8 mouse cellular contexts compared by ENCODE assay signal in genomic region chr17:50677978-50678712, GRCm38 (mm10).
DNase-seq lines count a peak whose midpoint lies in the region; ATAC-seq and TF ChIP-seq lines count a peak whose summit lies in the region.

No protein-coding gene starts in this region.

- no peak for ATAC-seq in midbrain, postnatal 0 days (ENCODE audit: low FRiP score)
- ATAC-seq in lung, postnatal 0 days: peak; percentile 76

- H3K36me3 ChIP-seq in midbrain, postnatal 0 days (ENCODE audit: insufficient read depth, low read length): no peaks in the 10 kb centered on the region
- no peaks in the 10 kb centered on the region for H3K36me3 ChIP-seq in midbrain, embryonic 10.5 days
- no peaks in the 10 kb centered on the region for H3K36me3 ChIP-seq in lung, postnatal 0 days (ENCODE audit: insufficient read depth, low read length)

- DNase-seq in midbrain, postnatal 0 days (ENCODE audit: low spot score): peak; percentile 58
- DNase-seq in midbrain, embryonic 10.5 days (ENCODE audit: low spot score): no peak
- DNase-seq in gastrocnemius, adult 2 months: peak; percentile 75
- peak; percentile 15 for DNase-seq in kidney, adult 18-20 months
- DNase-seq in lung, postnatal 0 days (ENCODE audit: low spot score): peak; percentile 80
- no peak for DNase-seq in left cerebral cortex, adult 11 months (ENCODE audit: low spot score)
- DNase-seq in right cerebral cortex, postnatal 25 days: no peak

- H3K27ac ChIP-seq in midbrain, postnatal 0 days (ENCODE audit: low read depth, low read length): no peak overlapping the region
- no peak overlapping the region for H3K27ac ChIP-seq in midbrain, embryonic 10.5 days (replicated peaks)
- H3K27ac ChIP-seq in brown adipose tissue, adult 24 weeks (replicated peaks; ENCODE audit: low read depth, low read length): peak overlapping the region; percentile 59
- peak overlapping the region; percentile 89 for H3K27ac ChIP-seq in gastrocnemius, adult 2 months
- H3K27ac ChIP-seq in lung, postnatal 0 days (ENCODE audit: low read length): peak overlapping the region; percentile 69

- intact Hi-C loops in gastrocnemius, adult 2 months (cut with DNase I): no loop called here

- no peak overlapping the region for H3K4me3 ChIP-seq in midbrain, postnatal 0 days (ENCODE audit: low read depth, low read length)
- H3K4me3 ChIP-seq in midbrain, embryonic 10.5 days: no peak overlapping the region
- no peak overlapping the region for H3K4me3 ChIP-seq in brown adipose tissue, adult 24 weeks (ENCODE audit: insufficient read depth, low read depth, low read length)
- H3K4me3 ChIP-seq in gastrocnemius, adult 2 months: peak overlapping the region; percentile 52
- H3K4me3 ChIP-seq in lung, postnatal 0 days (ENCODE audit: low read depth, low read length): no peak overlapping the region

- WGBS in midbrain, postnatal 0 days: 72% methylated on average over 10 of the region's 10 CpGs
- WGBS in midbrain, embryonic 10.5 days: 82% methylated on average over 10 of the region's 10 CpGs
- WGBS in lung, postnatal 0 days: 47% methylated on average over 10 of the region's 10 CpGs

- no peak overlapping the region for H3K9ac ChIP-seq in midbrain, postnatal 0 days (replicated peaks; ENCODE audit: low read length, poor library complexity, severe bottlenecking)
- H3K9ac ChIP-seq in lung, postnatal 0 days (replicated peaks; ENCODE audit: low read depth): no peak overlapping the region

- no peaks in the 10 kb centered on the region for H3K27me3 ChIP-seq in midbrain, postnatal 0 days (ENCODE audit: insufficient read depth, low read length)
- no peaks in the 10 kb centered on the region for H3K27me3 ChIP-seq in midbrain, embryonic 10.5 days (ENCODE audit: low read depth, poor library complexity, severe bottlenecking)
- no peaks in the 10 kb centered on the region for H3K27me3 ChIP-seq in lung, postnatal 0 days (replicated peaks; ENCODE audit: insufficient read depth, low read length)

- no peak for TF ChIP-seq CTCF in midbrain, postnatal 0 days (IDR thresholded peaks at IDR 0.05)
- no peak for TF ChIP-seq CTCF in gastrocnemius, adult 2 months (IDR thresholded peaks at IDR 0.05)
- TF ChIP-seq CTCF in lung, postnatal 0 days (IDR thresholded peaks at IDR 0.05): no peak

- no peaks in the 10 kb centered on the region for H3K9me3 ChIP-seq in midbrain, postnatal 0 days (ENCODE audit: low read length)
- H3K9me3 ChIP-seq in midbrain, embryonic 10.5 days (replicated peaks): no peaks in the 10 kb centered on the region
- no peaks in the 10 kb centered on the region for H3K9me3 ChIP-seq in lung, postnatal 0 days (ENCODE audit: low read length)

- no peak for TF ChIP-seq EP300 in lung, postnatal 0 days (IDR thresholded peaks at IDR 0.05)

- no peak overlapping the region for H3K4me2 ChIP-seq in midbrain, postnatal 0 days (ENCODE audit: low read depth, low read length, poor library complexity, severe bottlenecking)
- peak overlapping the region; percentile 19; the same call in 1 of the 2 replicates for H3K4me2 ChIP-seq in lung, postnatal 0 days (replicated peaks; ENCODE audit: low read depth, low read length)

- no peaks in the 10 kb centered on the region for H3K4me1 ChIP-seq in midbrain, postnatal 0 days (ENCODE audit: insufficient read depth, low read length)
- H3K4me1 ChIP-seq in midbrain, embryonic 10.5 days: no peaks in the 10 kb centered on the region
- peaks cover 14% of the 10 kb centered on the region for H3K4me1 ChIP-seq in brown adipose tissue, adult 24 weeks (ENCODE audit: control insufficient read depth, insufficient read depth, insufficient read length, low read length)
- no peaks in the 10 kb centered on the region for H3K4me1 ChIP-seq in lung, postnatal 0 days (ENCODE audit: insufficient read depth, low read depth, low read length)

Comparison
In these comparisons a context has a peak if more than half of its experiments do, and no peak if none do; other contexts are left out.
1. DNase-seq: peak in midbrain, postnatal 0 days (single experiment), gastrocnemius, adult 2 months (single experiment), kidney, adult 18-20 months (single experiment) and lung, postnatal 0 days (single experiment); none in midbrain, embryonic 10.5 days (single experiment), left cerebral cortex, adult 11 months (single experiment) and right cerebral cortex, postnatal 25 days (single experiment).
2. H3K27ac ChIP-seq: peak in brown adipose tissue, adult 24 weeks (single experiment), gastrocnemius, adult 2 months (single experiment) and lung, postnatal 0 days (single experiment); none in midbrain, postnatal 0 days (single experiment) and midbrain, embryonic 10.5 days (single experiment).